Mouse (Mus musculus) liver, embryonic 11.5 days (tissue): ENCODE data around the gene Snph. TPM values are rescaled to one million over a fixed set of nuclear protein-coding genes. Genes with fewer than 3 reads are reported as not detected.

ENCODE experiments used
- ATAC-seq: fragments of 200-750 bp; cut with Nextera tagmentation; replicated peaks from 2 replicates; pipeline ENCODE4 v1.8.0; 2017; ENCODE audit warnings: moderate number of reproducible peaks, mild to moderate bottlenecking, moderate TSS enrichment, moderate library complexity; ENCODE audit not compliant: low FRiP score
- DNase-seq: peaks from one replicate; pipeline ENCODE4 v3.0.0-alpha.2; 2017; ENCODE audit warnings: low spot score
- H3K27ac ChIP-seq: fragments of 300-500 bp; sonication (generic); 2 replicates; pipeline ENCODE4 v1.5.1; 2014; ENCODE audit warnings: mild to moderate bottlenecking, low read depth, low read length, control low read depth
- H3K27me3 ChIP-seq: fragments of 300-500 bp; sonication (generic); replicated peaks from 2 replicates; pipeline ENCODE4 v1.6.1; 2014; ENCODE audit warnings: low read length, mixed read lengths; ENCODE audit not compliant: control insufficient read depth, insufficient read depth
- H3K36me3 ChIP-seq: fragments of 300-500 bp; sonication (generic); 2 replicates; pipeline ENCODE4 v1.6.1; 2014; ENCODE audit warnings: mild to moderate bottlenecking, low read length, moderate library complexity, mixed read lengths; ENCODE audit not compliant: control insufficient read depth, insufficient read depth
- H3K4me1 ChIP-seq: fragments of 300-500 bp; sonication (generic); replicated peaks from 2 replicates; pipeline ENCODE4 v1.6.1; 2014; ENCODE audit warnings: low read length, mixed read lengths; ENCODE audit not compliant: control insufficient read depth, insufficient read depth
- H3K4me2 ChIP-seq: fragments of 300-500 bp; sonication (generic); 2 replicates; pipeline ENCODE4 v1.6.1; 2014; ENCODE audit warnings: mild to moderate bottlenecking, control low read depth, moderate library complexity
- H3K4me3 ChIP-seq: fragments of 300-500 bp; sonication (generic); 2 replicates; pipeline ENCODE4 v1.5.1; 2014; ENCODE audit warnings: low read depth, low read length, control low read depth
- H3K9ac ChIP-seq: fragments of 300-500 bp; sonication (generic); 2 replicates; pipeline ENCODE4 v1.6.1; 2014; ENCODE audit warnings: low read depth, low read length, control low read depth
- H3K9me3 ChIP-seq: fragments of 300-500 bp; sonication (generic); 2 replicates; pipeline ENCODE4 v1.6.1; 2016; ENCODE audit warnings: low read length, inconsistent platforms, mixed read lengths; ENCODE audit not compliant: control insufficient read depth
- WGBS: fragments of 180-500 bp; shearing (Covaris S2); extraction: QIAGEN DNeasy Blood & Tissue Kit; methylation state at CpG from one replicate; pipeline ENCODE4 v1.1.7; 2014; 5-methylcytosine and 5-hydroxymethylcytosine counted together
- polyA plus RNA-seq: library from polyadenylated mRNA; unstranded; fragments of >200 nt; fragmentation: Nextera tagmentation; extraction: Ambion mirVana; gene quantifications from 2 replicates; pipeline ENCODE4 v1.2.1, GENCODE M21; 2014

The Snph gene
- polyA plus RNA-seq: 0.36 and 0.56 TPM in 2 replicates

- peak; percentile 45 for DNase-seq
- 3% methylated on average over 45 of the region's 47 CpGs for WGBS
Observed at GRCm38 (mm10) chr2:151632159-151632814, at the start of gene Snph. Gene Snph, minus strand, starts transcription at chr2:151632593.

DNA sequence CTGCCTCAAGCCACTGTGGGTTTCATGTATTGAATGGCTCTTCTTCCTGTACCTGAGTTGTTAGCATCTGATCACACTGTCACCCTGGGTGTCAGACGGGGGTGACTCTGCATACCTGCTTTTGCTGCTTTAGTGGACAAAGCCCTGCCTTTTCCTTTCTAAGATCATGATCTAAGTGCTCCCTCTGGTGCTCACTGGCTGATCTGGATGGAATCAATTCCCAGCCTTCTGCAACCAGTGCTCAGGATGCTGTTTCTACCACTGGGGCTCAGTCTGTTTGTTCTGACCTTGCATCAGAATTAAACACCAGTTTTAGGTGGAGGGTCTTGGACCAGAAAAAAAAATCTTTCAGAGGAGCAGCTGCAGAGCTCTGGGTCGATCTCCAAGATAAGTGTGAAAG lies 43.8 kb upstream of the Snph start:
- no peak for ATAC-seq
- Histone ChIP-seq H3K9ac (no peak overlapping the region), H3K27ac (no peak overlapping the region), H3K36me3 (no peaks in the 10 kb centered on the region), H3K4me2 (no peak overlapping the region), H3K4me1 (no peaks in the 10 kb centered on the region), H3K27me3 (no peaks in the 10 kb centered on the region), H3K4me3 (no peak overlapping the region), H3K9me3 (no peaks in the 10 kb centered on the region)
- WGBS: 52% methylated on average over 2 of the region's 2 CpGs
- no peak for DNase-seq

More at GRCm38 (mm10) chr2:151632159-151632814, at the start of gene Snph:
- Histone ChIP-seq H3K27ac (no peak within 1 kb of the TSS), H3K9me3 (no peaks in the 10 kb centered on the region), H3K4me1 (no peaks in the 10 kb centered on the region), H3K9ac (peak within 1 kb of the TSS; percentile 40), H3K4me2 (peak within 1 kb of the TSS; percentile 87), H3K27me3 (peaks cover 41% of the 10 kb centered on the region), H3K36me3 (no peaks in the 10 kb centered on the region), H3K4me3 (peak within 1 kb of the TSS; percentile 52)
- ATAC-seq: peak; percentile 31

GRCm38 (mm10) chr2:151670968-151671329 lies 38.6 kb upstream of the Snph start:
- ATAC-seq (no peak), DNase-seq (no peak)
- Histone ChIP-seq H3K36me3 (no peaks in the 10 kb centered on the region), H3K9me3 (peaks cover 2% of the 10 kb centered on the region; the same call in 1 of the 2 replicates), H3K4me3 (no peak overlapping the region), H3K9ac (no peak overlapping the region), H3K4me1 (peaks cover 2% of the 10 kb centered on the region; the same call in 1 of the 2 replicates), H3K4me2 (no peak overlapping the region), H3K27me3 (peaks cover 5% of the 10 kb centered on the region), H3K27ac (no peak overlapping the region)
- WGBS: 78% methylated on average over 1 of the region's 1 CpGs

- H3K9ac ChIP-seq: no peak overlapping the region
- no peaks in the 10 kb centered on the region for H3K36me3 ChIP-seq
- peaks cover 2% of the 10 kb centered on the region; the same call in 1 of the 2 replicates for H3K4me1 ChIP-seq
- H3K9me3 ChIP-seq: peaks cover 2% of the 10 kb centered on the region; the same call in 1 of the 2 replicates
- 33% methylated on average over 48 of the region's 48 CpGs for WGBS
- no peak overlapping the region for H3K27ac ChIP-seq
- DNase-seq (no peak), ATAC-seq (peak; percentile 81)
- no peak overlapping the region for H3K4me2 ChIP-seq
- peaks cover 5% of the 10 kb centered on the region for H3K27me3 ChIP-seq
- no peak overlapping the region for H3K4me3 ChIP-seq
Observed at GRCm38 (mm10) chr2:151670026-151670967, 37.9 kb upstream of the Snph start.

GRCm38 (mm10) chr2:151668433-151668832 lies 36.0 kb upstream of the Snph start, which contains the start of gene Rad21l:
Gene Rad21l, minus strand, starts transcription at chr2:151668533.
- H3K4me2 ChIP-seq: no peak within 1 kb of the TSS
- H3K9me3 ChIP-seq: peaks cover 2% of the 10 kb centered on the region; the same call in 1 of the 2 replicates
- peaks cover 5% of the 10 kb centered on the region for H3K27me3 ChIP-seq
- DNase-seq: no peak
- 63% methylated on average over 3 of the region's 3 CpGs for WGBS
- ATAC-seq: no peak
- H3K4me3 ChIP-seq: no peak within 1 kb of the TSS
- H3K36me3 ChIP-seq: no peaks in the 10 kb centered on the region
- H3K9ac ChIP-seq: no peak within 1 kb of the TSS
- H3K27ac ChIP-seq: no peak within 1 kb of the TSS
- H3K4me1 ChIP-seq: peaks cover 2% of the 10 kb centered on the region; the same call in 1 of the 2 replicates

DNA sequence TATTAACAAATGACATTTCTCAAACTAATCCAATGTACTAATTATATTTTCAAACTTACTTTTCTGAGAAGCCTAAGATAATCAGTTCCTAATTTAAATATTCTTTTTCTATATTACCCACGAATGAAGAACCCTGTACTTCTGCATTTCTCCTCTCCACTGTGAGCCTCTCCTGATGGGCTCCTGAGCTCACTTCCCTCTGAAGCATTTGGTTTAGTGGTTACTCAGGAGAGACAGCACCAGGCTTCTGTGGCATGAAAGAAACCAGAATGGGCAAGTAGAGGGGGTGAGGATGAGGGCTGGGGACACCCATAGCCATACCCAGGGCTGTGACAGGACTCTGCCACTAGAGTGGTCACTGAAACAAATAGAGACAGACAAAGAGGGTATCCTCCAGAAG lies 19.7 kb upstream of the Snph start:
- no peaks in the 10 kb centered on the region for H3K36me3 ChIP-seq
- H3K4me1 ChIP-seq: no peaks in the 10 kb centered on the region
- H3K4me3 ChIP-seq: no peak overlapping the region
- WGBS: 39% methylated on average over 1 of the region's 1 CpGs
- no peak for DNase-seq
- no peaks in the 10 kb centered on the region for H3K9me3 ChIP-seq
- no peak overlapping the region for H3K27ac ChIP-seq
- H3K4me2 ChIP-seq: no peak overlapping the region
- no peak for ATAC-seq
- no peaks in the 10 kb centered on the region for H3K27me3 ChIP-seq
- H3K9ac ChIP-seq: no peak overlapping the region

DNA sequence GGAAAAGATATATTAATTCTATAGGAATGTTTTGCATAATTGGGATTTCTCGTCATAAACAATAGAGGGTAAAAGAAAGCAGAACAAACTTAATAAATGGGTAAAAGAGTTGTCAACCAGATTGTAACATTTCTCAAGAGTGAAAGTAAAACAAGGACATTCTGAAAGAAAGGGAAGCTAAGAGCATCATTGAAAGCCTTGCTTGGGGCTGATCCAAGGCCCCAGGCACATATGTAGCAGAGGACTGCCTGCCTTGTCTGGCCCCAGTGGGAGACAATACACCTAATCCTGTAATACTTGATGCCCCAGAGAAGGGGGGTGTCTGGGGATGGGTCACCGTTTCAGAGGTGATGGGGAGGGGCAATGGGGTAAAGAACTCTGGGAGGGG lies 3.6 kb upstream of the Snph start:
- Histone ChIP-seq H3K9ac (no peak overlapping the region), H3K9me3 (no peaks in the 10 kb centered on the region), H3K4me2 (no peak overlapping the region), H3K27ac (no peak overlapping the region), H3K4me3 (no peak overlapping the region), H3K36me3 (no peaks in the 10 kb centered on the region), H3K4me1 (no peaks in the 10 kb centered on the region), H3K27me3 (peaks cover 31% of the 10 kb centered on the region)
- 79% methylated on average over 2 of the region's 2 CpGs for WGBS
- no peak for DNase-seq
- ATAC-seq: no peak

GRCm38 (mm10) chr2:151635362-151636014 lies 3.1 kb upstream of the Snph start:
- no peak for DNase-seq
- WGBS: 67% methylated on average over 9 of the region's 9 CpGs
- H3K27ac ChIP-seq: no peak overlapping the region

More at GRCm38 (mm10) chr2:151635362-151636014, 3.1 kb upstream of the Snph start:
- Histone ChIP-seq H3K4me3 (no peak overlapping the region), H3K27me3 (peaks cover 36% of the 10 kb centered on the region), H3K36me3 (no peaks in the 10 kb centered on the region), H3K4me1 (no peaks in the 10 kb centered on the region), H3K4me2 (no peak overlapping the region), H3K9me3 (no peaks in the 10 kb centered on the region), H3K9ac (no peak overlapping the region)
- ATAC-seq: no peak
